Mouse (Mus musculus): ENCODE results near the gene Ceacam18. TPM values are rescaled to one million over a fixed set of nuclear protein-coding genes. Genes with fewer than 3 reads are reported as not detected.
"Not testable (repeated sequence)": the region's sequence is repeated elsewhere in the genome, so short reads cannot be mapped to it uniquely, and the experiment has no call there.

Gene Ceacam18
- total RNA-seq, 2 experiments from 2014 or later: not detected

- not testable (repeated sequence) for DNase-seq
These were observed 32.7 kb downstream of the Ceacam18 start for GRCm38 (mm10) chr7:43667221-43667620.

GRCm38 (mm10) chr7:43668582-43668981 lies 34.1 kb downstream of the Ceacam18 start:
- peak; percentile 22 to 54 for DNase-seq

- no peak for DNase-seq
These were observed 36.7 kb downstream of the Ceacam18 start for GRCm38 (mm10) chr7:43671064-43671808.

DNA sequence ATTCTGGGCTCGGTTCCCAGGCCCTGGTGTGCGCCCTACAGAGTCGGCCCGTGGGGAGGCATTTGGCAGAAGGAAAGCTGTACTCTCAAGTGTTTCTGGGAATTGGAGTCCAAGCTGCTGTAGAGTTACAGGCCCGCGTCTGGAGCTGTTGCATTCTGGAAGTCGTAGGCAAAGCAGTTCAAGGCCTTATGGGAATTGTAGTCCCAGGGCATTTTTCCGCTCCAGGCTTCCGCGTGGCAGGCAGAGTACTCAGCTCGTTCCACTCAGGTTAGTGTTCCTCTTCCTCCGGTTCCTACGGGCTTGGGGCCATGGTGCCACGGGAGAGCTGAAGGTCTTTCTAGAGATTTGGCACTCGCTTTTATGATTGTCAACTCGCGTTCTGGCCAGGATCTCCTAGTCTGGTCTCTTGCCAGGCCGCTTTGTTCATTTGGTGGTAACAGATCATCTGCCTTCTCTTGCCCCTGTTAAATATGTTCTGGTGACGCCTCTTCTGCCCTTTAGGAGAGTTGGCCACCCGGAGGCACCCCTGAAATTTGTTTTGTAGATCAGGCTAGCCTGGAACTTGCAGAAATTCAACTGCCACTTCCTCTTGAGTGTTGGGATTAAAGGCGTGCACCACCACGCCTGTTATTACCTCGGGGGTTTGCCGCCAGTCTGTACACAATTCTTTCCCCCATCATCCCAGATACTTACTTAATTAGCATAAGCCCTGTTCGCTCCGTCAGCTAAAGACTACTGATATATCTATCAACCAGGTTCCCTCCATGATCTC lies 37.5 kb downstream of the Ceacam18 start, which contains the start of gene Ctu1:
Ctu1 (plus strand) TSS at position 208 of the 772 bp plus-strand sequence.
- DNase-seq: peak; percentile 92 to 93

GRCm38 (mm10) chr7:43672581-43673260 lies 38.2 kb downstream of the Ceacam18 start:
- no peak for DNase-seq

DNA sequence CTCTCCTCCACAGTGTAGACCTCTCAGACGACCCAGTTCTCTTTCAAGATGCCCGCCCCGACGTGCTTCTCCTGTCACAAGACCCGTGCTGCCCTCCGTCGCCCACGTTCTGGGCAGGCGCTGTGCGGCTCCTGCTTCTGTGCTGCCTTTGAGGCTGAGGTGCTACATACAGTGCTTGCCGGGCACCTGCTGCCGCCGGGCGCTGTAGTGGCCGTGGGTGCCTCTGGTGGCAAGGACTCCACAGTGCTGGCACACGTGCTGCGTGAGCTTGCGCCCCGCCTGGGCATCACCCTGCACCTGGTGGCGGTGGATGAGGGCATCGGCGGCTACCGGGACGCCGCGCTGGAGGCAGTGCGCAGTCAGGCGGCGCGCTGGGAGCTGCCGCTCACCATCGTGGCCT lies 40.6 kb downstream of the Ceacam18 start:
- no peak for DNase-seq

DNA sequence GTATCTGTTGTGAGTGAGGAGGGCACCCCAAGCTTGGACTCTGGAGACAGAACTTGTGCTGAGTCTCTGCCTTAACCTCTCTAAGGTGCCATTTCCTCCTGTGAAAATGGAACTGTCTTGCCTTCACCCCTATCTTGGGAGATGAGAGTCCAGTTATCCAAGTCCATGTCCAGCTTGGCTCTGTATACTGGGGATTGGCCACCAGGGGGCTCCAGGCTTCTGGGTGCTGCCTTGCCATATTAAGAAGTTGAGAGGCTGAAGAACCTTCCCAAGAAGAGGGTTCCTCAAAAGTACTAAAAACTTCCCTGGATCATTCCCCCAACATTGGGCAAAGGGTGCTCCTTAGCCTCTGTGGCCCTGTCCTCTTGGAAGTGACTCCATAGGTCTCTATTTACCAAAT lies 44.0 kb downstream of the Ceacam18 start:
- DNase-seq: peak; percentile 56 to 75

GRCm38 (mm10) chr7:43680960-43681359 lies 46.5 kb downstream of the Ceacam18 start:
- DNase-seq: peak; percentile 64 to 74

- DNase-seq: not testable (repeated sequence)
These were observed 48.0 kb downstream of the Ceacam18 start for GRCm38 (mm10) chr7:43682511-43682910.

DNA sequence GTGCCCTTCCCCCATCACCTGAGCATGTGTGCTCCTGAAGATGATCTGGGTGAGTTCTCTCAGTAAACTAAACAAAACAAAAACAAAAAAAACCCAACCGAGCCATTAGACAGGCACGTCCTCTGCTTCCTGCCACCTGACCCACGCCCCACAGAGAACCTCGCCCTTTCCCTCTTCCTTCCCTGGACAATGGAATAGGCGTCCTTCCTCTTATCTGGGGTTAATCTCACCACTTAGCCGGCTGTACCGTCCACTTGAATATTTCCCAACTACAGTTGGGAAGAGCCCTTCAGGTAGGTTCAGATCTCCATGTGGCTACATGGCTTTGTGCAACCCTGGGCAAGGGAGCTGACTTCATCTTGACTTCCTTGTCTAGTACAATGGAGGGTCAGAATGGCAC lies 50.6 kb downstream of the Ceacam18 start:
- DNase-seq: no peak

DNA sequence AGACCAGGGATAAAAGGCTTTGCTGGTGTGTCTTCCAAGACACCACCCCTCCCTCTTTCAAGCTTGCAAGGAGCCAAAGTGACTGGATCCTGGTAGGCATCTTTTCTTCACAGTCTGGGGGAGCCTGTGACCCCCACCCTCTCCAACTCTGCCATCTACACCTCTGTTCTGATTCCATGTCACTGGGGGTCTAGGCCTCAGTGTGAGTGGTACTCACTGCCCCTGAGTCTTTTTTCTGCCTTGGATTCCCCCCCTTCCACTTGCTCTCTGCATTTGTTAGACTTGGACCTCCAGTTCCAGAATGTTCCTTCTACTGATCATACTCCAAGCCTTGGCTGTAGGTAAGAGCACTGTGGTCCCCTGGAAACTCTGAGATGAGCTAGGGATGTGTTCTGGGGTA lies 55.6 kb downstream of the Ceacam18 start, which contains the start of gene Klk14:
Klk14 (plus strand) TSS at position 301 of the 400 bp plus-strand sequence.
- DNase-seq: no peak

Other genes starting within 250 kb of the Ceacam18 start
- under 1 TPM in 1 of 2 experiments, not detected in 1; 0.33 TPM for gene Siglecg, start 226.5 kb upstream of the Ceacam18 start, total RNA-seq (2021)
- gene Lim2, start 207.0 kb upstream of the Ceacam18 start, total RNA-seq (2021): not detected
- under 1 TPM in 1 of 2 experiments, not detected in 1; 0.50 TPM for gene Nkg7, start 197.6 kb upstream of the Ceacam18 start, total RNA-seq (2021)
- not detected for gene Cldnd2, start 193.9 kb upstream of the Ceacam18 start, total RNA-seq (2021)
- gene Etfb, start 190.6 kb upstream of the Ceacam18 start, total RNA-seq (2021): 100 to 1,000 TPM; 504 to 548 TPM
- 1 to 10 TPM in 1 of 2 experiments, not detected in 1; 1.2 TPM for gene Gm45233, start 190.6 kb upstream of the Ceacam18 start, total RNA-seq (2021)
- 1 to 10 TPM; 1.5 to 1.7 TPM for gene Vsig10l, start 171.6 kb upstream of the Ceacam18 start, total RNA-seq (2021)
- gene Iglon5, start 144.6 kb upstream of the Ceacam18 start, total RNA-seq (2021): 1 to 10 TPM; 1.3 to 1.5 TPM
- not detected for gene 4931406B18Rik, start 128.8 kb upstream of the Ceacam18 start, total RNA-seq (2021)
- 1 to 10 TPM; 2.2 to 3.7 TPM for gene Cd33, start 90.3 kb upstream of the Ceacam18 start, total RNA-seq (2021)
- 1 to 10 TPM; 2.5 to 2.6 TPM for gene Zfp658, start 72.5 kb upstream of the Ceacam18 start, total RNA-seq (2021)
- gene Zfp719, start 55.1 kb upstream of the Ceacam18 start, total RNA-seq (2021): 10 to 100 TPM; 16.4 to 19.9 TPM
- under 1 TPM in 1 of 2 experiments, not detected in 1; 0.26 TPM for gene Zfp819, start 27.5 kb upstream of the Ceacam18 start, total RNA-seq (2021)
- 1 to 10 TPM; 2.4 to 3.6 TPM for gene Siglece, start 25.5 kb downstream of the Ceacam18 start, total RNA-seq (2021)
- gene Ctu1, start 37.3 kb downstream of the Ceacam18 start, total RNA-seq (2021): 10 to 100 TPM; 11.2 to 14.6 TPM
- not detected for gene Klk14, start 55.7 kb downstream of the Ceacam18 start, total RNA-seq (2021)
- not detected for gene Klk13, start 77.9 kb downstream of the Ceacam18 start, total RNA-seq (2021)
- gene Klk12, start 134.2 kb downstream of the Ceacam18 start, total RNA-seq (2021): not detected
- not detected for gene Klk11, start 139.9 kb downstream of the Ceacam18 start, total RNA-seq (2021)
- gene Klk10, start 146.3 kb downstream of the Ceacam18 start, total RNA-seq (2021): under 1 TPM; 0.23 to 0.33 TPM
- gene Klk9, start 157.2 kb downstream of the Ceacam18 start, total RNA-seq (2021): not detected
- gene Klk8, start 162.9 kb downstream of the Ceacam18 start, total RNA-seq (2021): 1 to 10 TPM; 1.1 to 2.3 TPM
- gene Klk7, start 176.6 kb downstream of the Ceacam18 start, total RNA-seq (2021): not detected
- gene Klk6, start 189.8 kb downstream of the Ceacam18 start, total RNA-seq (2021): not detected
- gene Klk5, start 207.3 kb downstream of the Ceacam18 start, total RNA-seq (2021): not detected
- gene Klk4, start 246.5 kb downstream of the Ceacam18 start, total RNA-seq (2021): not detected